Mouse (Mus musculus) testis, adult 2 months (tissue): ENCODE data around the gene Mfsd6.

Experiments used
- CTCF ChIP-seq: fragments of 200-500 bp; IDR thresholded peaks from 2 replicates; pipeline ENCODE4 v1.5.1; 2012; ENCODE audit warnings: low read depth, mild to moderate bottlenecking, inconsistent platforms, low read length, moderate library complexity; ENCODE audit not compliant: control insufficient read depth, insufficient read depth, insufficient replicate concordance
- POLR2A ChIP-seq: fragments of 200-500 bp; IDR thresholded peaks from 2 replicates; pipeline ENCODE4 v1.6.1; 2012; ENCODE audit warnings: low read depth, mild to moderate bottlenecking, inconsistent platforms, low read length, moderate library complexity; ENCODE audit not compliant: control insufficient read depth

DNA sequence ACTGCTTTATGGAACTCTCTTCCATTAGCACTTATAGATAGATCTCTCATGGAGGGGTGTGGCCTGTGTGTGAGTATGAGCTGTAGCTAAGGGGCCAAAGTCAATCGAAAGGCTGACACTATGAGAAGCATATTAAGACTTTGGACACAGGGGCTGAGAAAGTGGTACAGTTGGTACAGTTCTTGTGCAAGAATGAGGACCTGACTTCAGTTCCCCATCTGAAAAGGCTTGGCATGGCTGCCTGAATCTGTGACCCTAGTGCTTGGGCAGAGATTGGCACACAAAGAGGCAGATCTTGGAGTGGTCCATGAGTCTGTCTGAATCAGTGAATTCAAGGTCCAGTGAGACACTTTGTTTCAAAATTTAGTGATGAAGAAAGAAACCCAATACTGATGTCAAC is 27.1 kb upstream of the Mfsd6 start:
- TF ChIP-seq CTCF (no peak), POLR2A (no peak)
